Mouse (Mus musculus): ENCODE measurements around the gene Nipsnap2.

DNA sequence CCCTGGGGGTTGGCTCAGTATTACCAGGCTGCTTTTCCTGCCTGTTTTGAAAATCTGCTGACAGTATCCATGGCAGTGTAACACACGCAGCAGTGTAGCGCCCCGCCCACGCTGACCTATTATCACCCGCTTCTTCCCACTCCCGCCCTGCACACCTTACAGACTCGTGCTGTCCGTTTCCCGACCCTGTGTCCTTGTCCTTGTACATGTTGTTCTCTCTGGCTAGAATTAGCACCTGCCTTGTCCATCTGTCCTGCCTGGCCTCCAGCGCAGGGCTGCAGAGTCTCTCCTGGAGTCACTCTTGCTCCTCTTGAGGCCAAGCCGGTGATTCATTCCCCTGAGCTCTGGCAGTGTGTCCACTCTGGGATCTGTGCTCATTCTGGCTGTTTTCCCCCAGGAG is 5.5 kb downstream of the Nipsnap2 start:
- TF ChIP-seq CTCF (IDR thresholded peaks at IDR 0.05; ENCODE audit: extremely low read depth, insufficient read depth, low read length) (no peak), POLR2A (IDR thresholded peaks at IDR 0.05; ENCODE audit: extremely low read depth, insufficient read depth, low read length) (no peak)
